Mouse (Mus musculus) intestine, embryonic 14.5 days (tissue): ENCODE data around the gene Tenm2. TPM values are rescaled to one million over a fixed set of nuclear protein-coding genes. Genes with fewer than 3 reads are reported as not detected.

Source experiments
- ATAC-seq: fragments of 200-750 bp; cut with Nextera tagmentation; replicated peaks from 2 replicates; pipeline ENCODE4 v1.8.0; 2017; ENCODE audit warnings: low read depth, moderate number of reproducible peaks, moderate TSS enrichment, moderate library complexity; ENCODE audit not compliant: low FRiP score, low TSS enrichment
- DNase-seq: peaks from one replicate; pipeline ENCODE4 v3.0.0-alpha.2; 2018; ENCODE audit warnings: low spot score
- H3K27ac ChIP-seq: fragments of 300-500 bp; sonication (generic); 2 replicates; pipeline ENCODE4 v1.5.1; 2014; ENCODE audit warnings: low read depth, mild to moderate bottlenecking, control low read depth
- H3K27me3 ChIP-seq: fragments of 300-500 bp; sonication (generic); replicated peaks from 2 replicates; pipeline ENCODE4 v1.6.1; 2014; ENCODE audit warnings: low read length, control low read depth; ENCODE audit not compliant: control insufficient read depth, insufficient read depth
- H3K36me3 ChIP-seq: fragments of 300-500 bp; sonication (generic); 2 replicates; pipeline ENCODE4 v1.6.1; 2014; ENCODE audit warnings: low read length, control low read depth; ENCODE audit not compliant: control insufficient read depth, insufficient read depth
- H3K4me1 ChIP-seq: fragments of 300-500 bp; sonication (generic); replicated peaks from 2 replicates; pipeline ENCODE4 v1.6.1; 2014; ENCODE audit warnings: low read length, control low read depth, mixed read lengths; ENCODE audit not compliant: control insufficient read depth, insufficient read depth
- H3K4me2 ChIP-seq: fragments of 300-500 bp; sonication (generic); 2 replicates; pipeline ENCODE4 v1.6.1; 2014; ENCODE audit warnings: low read length
- H3K4me3 ChIP-seq: fragments of 300-500 bp; sonication (generic); 2 replicates; pipeline ENCODE4 v1.5.1; 2014; ENCODE audit warnings: low read depth, low read length, control low read depth, mixed read lengths
- H3K9ac ChIP-seq: fragments of 300-500 bp; sonication (generic); 2 replicates; pipeline ENCODE4 v1.6.1; 2014; ENCODE audit warnings: mild to moderate bottlenecking, low read length
- H3K9me3 ChIP-seq: fragments of 300-500 bp; sonication (generic); 2 replicates; pipeline ENCODE4 v1.6.1; 2016; ENCODE audit warnings: low read length, control low read depth; ENCODE audit not compliant: control insufficient read depth
- WGBS: fragments of 180-500 bp; shearing (Covaris S2); extraction: QIAGEN DNeasy Blood & Tissue Kit; methylation state at CpG from one replicate; pipeline ENCODE4 v1.1.7; 2014; 5-methylcytosine and 5-hydroxymethylcytosine counted together
- polyA plus RNA-seq: library from polyadenylated mRNA; unstranded; fragments of >200 nt; fragmentation: Nextera tagmentation; extraction: Ambion mirVana; gene quantifications from 2 replicates; pipeline ENCODE4 v1.2.1, GENCODE M21; 2014

Tenm2 gene
- polyA plus RNA-seq, 1 experiment from 2014 or later = 2.8 TPM

DNA sequence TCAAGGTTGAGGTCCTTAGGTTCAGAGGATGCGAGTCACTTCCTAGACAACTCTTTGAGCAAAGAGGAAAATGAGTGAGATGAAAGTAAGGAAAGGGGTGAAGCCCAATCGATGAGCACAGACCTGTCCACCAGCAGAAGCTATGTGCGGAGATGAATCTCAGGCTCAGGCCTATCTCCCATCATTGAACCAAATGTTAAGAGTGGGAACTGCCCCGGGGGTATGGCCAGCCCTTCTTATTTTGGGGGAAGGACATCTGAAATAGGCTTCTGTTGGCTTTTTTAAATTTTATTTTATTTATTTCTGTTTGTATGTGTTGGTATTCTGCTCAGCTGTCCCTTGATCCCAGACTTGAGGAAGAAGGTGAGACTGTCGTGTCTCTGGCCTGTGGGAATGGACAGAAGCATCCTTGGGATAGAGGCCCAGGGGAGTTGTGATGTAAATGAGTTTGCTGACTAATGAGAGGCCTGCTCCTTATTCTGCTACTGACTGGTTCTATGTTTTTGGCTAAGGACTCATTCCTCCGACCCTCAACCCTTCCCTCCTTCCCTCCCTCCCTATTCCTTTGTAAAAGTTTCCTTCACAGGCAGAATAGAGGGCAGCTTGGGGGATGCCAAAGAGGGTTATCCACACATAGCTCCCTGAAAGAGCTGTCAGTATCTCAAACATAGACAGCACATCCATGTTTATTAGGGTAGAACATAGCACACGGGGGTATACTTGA, 1011.9 kb downstream of the Tenm2 start:
- DNase-seq (no peak), ATAC-seq (no peak)
- H3K27me3 ChIP-seq = no peaks in the 10 kb centered on the region
- 90% methylated on average over 7 of the region's 7 CpGs for WGBS
- H3K4me3 ChIP-seq = no peak overlapping the region
- no peaks in the 10 kb centered on the region for H3K9me3 ChIP-seq
- H3K27ac ChIP-seq = no peak overlapping the region
- H3K9ac ChIP-seq = no peak overlapping the region
- H3K4me1 ChIP-seq = no peaks in the 10 kb centered on the region
- H3K36me3 ChIP-seq = no peaks in the 10 kb centered on the region
- H3K4me2 ChIP-seq = no peak overlapping the region

DNA sequence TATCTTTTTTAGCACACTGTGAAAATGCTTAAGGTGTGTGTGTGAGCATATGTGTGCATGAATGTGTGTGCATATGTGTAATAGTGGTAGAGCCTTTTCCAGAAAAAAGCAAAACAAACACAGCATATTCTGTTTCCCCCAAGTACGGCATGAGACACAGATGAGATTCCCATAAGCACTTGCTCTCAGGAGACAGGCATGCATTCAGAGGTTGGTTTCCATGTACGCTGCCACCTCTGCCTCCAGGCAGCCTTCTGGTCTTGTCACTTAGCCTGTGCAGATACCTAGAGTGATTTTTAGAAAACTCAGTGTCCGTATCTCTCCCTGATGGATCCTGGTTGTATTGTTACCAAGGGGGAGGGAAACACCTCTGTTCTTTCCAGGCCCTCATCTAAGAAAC, 1013.7 kb downstream of the Tenm2 start:
- Histone ChIP-seq H3K9ac (no peak overlapping the region), H3K4me2 (no peak overlapping the region), H3K4me3 (no peak overlapping the region), H3K27me3 (no peaks in the 10 kb centered on the region), H3K36me3 (no peaks in the 10 kb centered on the region), H3K27ac (no peak overlapping the region), H3K9me3 (no peaks in the 10 kb centered on the region), H3K4me1 (no peaks in the 10 kb centered on the region)
- ATAC-seq (no peak), DNase-seq (no peak)
- WGBS = 86% methylated on average over 3 of the region's 3 CpGs

DNA sequence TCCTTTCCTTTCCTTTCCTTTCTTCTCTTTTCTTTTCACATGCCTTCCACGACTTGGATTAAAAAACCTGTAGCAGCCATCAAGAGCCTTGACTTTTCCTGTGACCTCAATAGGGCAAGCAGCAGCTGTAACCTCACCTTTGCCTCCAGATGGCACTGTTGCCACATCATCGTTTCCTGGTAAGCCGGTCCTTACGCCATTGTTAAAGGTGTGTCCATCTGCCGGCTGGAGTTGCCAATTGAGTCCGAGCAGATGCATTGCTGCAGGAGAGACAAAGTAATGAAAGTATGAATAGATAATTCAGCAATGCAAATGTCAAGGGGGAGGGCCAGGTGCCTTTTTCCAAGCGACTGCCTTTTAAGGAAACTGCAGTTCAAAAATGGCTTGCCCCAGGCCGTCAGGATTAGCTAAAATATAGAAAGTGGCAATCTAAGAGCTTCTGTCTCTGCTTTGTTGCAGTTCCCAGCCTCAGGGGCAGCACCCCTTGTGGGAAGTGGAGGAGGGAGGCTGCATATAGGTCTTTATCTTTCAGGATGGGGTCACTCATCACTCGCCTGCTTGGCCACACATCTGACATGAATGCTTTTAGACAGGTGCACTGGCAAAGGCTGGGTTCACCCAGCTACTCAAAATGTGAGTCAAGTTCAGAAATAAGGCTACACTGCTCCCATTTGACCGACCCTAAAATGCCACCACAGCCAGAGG, 1014.3 kb downstream of the Tenm2 start:
- Histone ChIP-seq H3K4me3 (peak overlapping the region; percentile 3; the same call in 1 of the 2 replicates), H3K4me1 (no peaks in the 10 kb centered on the region), H3K4me2 (peak overlapping the region; percentile 44), H3K27ac (no peak overlapping the region), H3K9ac (no peak overlapping the region), H3K36me3 (no peaks in the 10 kb centered on the region), H3K27me3 (no peaks in the 10 kb centered on the region), H3K9me3 (no peaks in the 10 kb centered on the region)
- DNase-seq = peak; percentile 90
- ATAC-seq = peak; percentile 72
- WGBS = 18% methylated on average over 10 of the region's 10 CpGs

DNA sequence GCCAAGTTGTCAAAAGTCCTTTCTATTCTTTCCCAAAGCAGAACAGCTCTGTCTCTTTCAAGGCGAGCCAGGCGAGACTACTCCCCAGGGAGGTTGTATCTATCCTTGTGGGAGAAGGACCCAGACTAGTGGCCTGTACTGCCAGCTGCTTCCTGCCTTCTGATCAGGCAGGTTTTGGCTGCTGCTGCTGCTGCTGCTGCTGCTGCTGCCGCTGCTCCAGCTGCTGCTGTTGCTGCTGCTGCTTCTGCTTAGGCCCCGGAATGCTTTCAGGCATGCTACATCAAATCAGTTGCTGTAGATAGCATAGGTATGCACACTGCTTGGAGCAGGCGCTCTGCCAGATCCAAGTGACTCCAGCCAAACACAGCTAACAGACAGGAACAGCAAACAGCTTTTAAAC, 1015.1 kb downstream of the Tenm2 start:
- DNase-seq = no peak
- no peak for ATAC-seq
- H3K27me3 ChIP-seq = no peaks in the 10 kb centered on the region

GRCm38 (mm10) chr11:36219586-36219985, 1016.2 kb downstream of the Tenm2 start:
- 90% methylated on average over 4 of the region's 4 CpGs for WGBS
- Histone ChIP-seq H3K36me3 (no peaks in the 10 kb centered on the region), H3K27ac (no peak overlapping the region), H3K4me1 (no peaks in the 10 kb centered on the region), H3K27me3 (no peaks in the 10 kb centered on the region), H3K9ac (no peak overlapping the region), H3K4me3 (no peak overlapping the region), H3K4me2 (no peak overlapping the region), H3K9me3 (no peaks in the 10 kb centered on the region)
- DNase-seq (no peak), ATAC-seq (no peak)

More for the DNA sequence above, 1015.1 kb downstream of the Tenm2 start:
- no peaks in the 10 kb centered on the region for H3K4me1 ChIP-seq
- no peak overlapping the region for H3K27ac ChIP-seq
- no peaks in the 10 kb centered on the region for H3K9me3 ChIP-seq
- H3K36me3 ChIP-seq = no peaks in the 10 kb centered on the region
- no peak overlapping the region for H3K9ac ChIP-seq
- no peak overlapping the region for H3K4me3 ChIP-seq
- 25% methylated on average over 5 of the region's 5 CpGs for WGBS
- H3K4me2 ChIP-seq = no peak overlapping the region

DNA sequence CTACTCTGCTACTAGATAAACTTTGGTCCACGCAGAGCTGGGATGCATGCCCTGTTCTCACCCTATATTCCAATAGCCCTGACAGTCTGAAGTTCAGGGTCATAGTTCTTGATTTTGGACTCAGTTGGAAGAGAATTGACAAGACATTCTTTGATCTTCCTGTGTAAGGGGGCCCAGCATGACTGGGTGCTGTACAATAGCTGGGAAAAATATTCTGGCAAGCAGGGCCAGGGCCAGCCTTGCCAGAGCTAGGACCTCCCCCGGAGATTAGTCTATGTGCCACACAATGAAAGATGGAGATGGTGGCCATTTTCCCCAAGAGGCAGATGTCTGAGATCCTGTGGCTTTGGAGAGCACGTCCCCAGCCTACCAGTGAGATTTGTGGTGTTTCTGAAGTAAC, 1021.2 kb downstream of the Tenm2 start:
- H3K4me2 ChIP-seq = no peak overlapping the region
- H3K9ac ChIP-seq = no peak overlapping the region
- no peaks in the 10 kb centered on the region for H3K4me1 ChIP-seq
- DNase-seq (no peak), ATAC-seq (no peak)
- H3K9me3 ChIP-seq = no peaks in the 10 kb centered on the region
- H3K4me3 ChIP-seq = no peak overlapping the region
- 70% methylated on average over 3 of the region's 3 CpGs for WGBS
- no peak overlapping the region for H3K27ac ChIP-seq
- no peaks in the 10 kb centered on the region for H3K27me3 ChIP-seq
- H3K36me3 ChIP-seq = no peaks in the 10 kb centered on the region

- Histone ChIP-seq H3K27ac (no peak overlapping the region), H3K9ac (no peak overlapping the region), H3K4me1 (no peaks in the 10 kb centered on the region), H3K36me3 (no peaks in the 10 kb centered on the region), H3K4me3 (no peak overlapping the region), H3K27me3 (no peaks in the 10 kb centered on the region), H3K9me3 (no peaks in the 10 kb centered on the region), H3K4me2 (no peak overlapping the region)
- WGBS = 68% methylated on average over 6 of the region's 6 CpGs
- ATAC-seq = no peak
- no peak for DNase-seq
These were observed 1031.4 kb downstream of the Tenm2 start for GRCm38 (mm10) chr11:36204381-36204780.

- Histone ChIP-seq H3K4me1 (no peaks in the 10 kb centered on the region), H3K36me3 (no peaks in the 10 kb centered on the region), H3K4me3 (no peak overlapping the region), H3K9ac (no peak overlapping the region), H3K9me3 (no peaks in the 10 kb centered on the region), H3K4me2 (no peak overlapping the region), H3K27me3 (no peaks in the 10 kb centered on the region), H3K27ac (no peak overlapping the region)
- no peak for ATAC-seq
- WGBS = 69% methylated on average over 1 of the region's 1 CpGs
- DNase-seq = no peak
These were observed 1031.9 kb downstream of the Tenm2 start for GRCm38 (mm10) chr11:36203896-36204295.

- Histone ChIP-seq H3K27me3 (no peaks in the 10 kb centered on the region), H3K27ac (no peak overlapping the region), H3K4me3 (no peak overlapping the region), H3K4me1 (no peaks in the 10 kb centered on the region), H3K9ac (no peak overlapping the region), H3K36me3 (no peaks in the 10 kb centered on the region), H3K4me2 (no peak overlapping the region), H3K9me3 (no peaks in the 10 kb centered on the region)
- ATAC-seq (no peak), DNase-seq (no peak)
- WGBS = 70% methylated on average over 2 of the region's 2 CpGs
These were observed 1041.4 kb downstream of the Tenm2 start for GRCm38 (mm10) chr11:36194348-36194747.
